Mouse (Mus musculus): ENCODE measurements around the gene Slc38a1.

- TF ChIP-seq CTCF (IDR thresholded peaks at IDR 0.05 in 2 of 3, conservative IDR thresholded peaks at IDR 0.05 in 1 of 3; ENCODE audit: control insufficient read depth in 1 of 3, insufficient read depth in 1 of 3, low read depth in 2 of 3, low read length in 3 of 3, poor library complexity in 1 of 3, severe bottlenecking in 1 of 3) = no peak
- TF ChIP-seq ZNF384 (IDR thresholded peaks at IDR 0.05; ENCODE audit: low read depth, low read length) = no peak
- TF ChIP-seq POLR2A (IDR thresholded peaks at IDR 0.05; ENCODE audit: control insufficient read depth in 1 of 2, insufficient read depth in 1 of 2, low read depth in 1 of 2, low read length in 2 of 2, poor library complexity in 1 of 2) = no peak
- TF ChIP-seq KAT2A (conservative IDR thresholded peaks at IDR 0.05; ENCODE audit: low read depth, low read length) = no peak
- no peak for TF ChIP-seq EP300 (IDR thresholded peaks at IDR 0.05; ENCODE audit: low read depth in 1 of 2, low read length in 2 of 2)
- no peak for TF ChIP-seq TBP (IDR thresholded peaks at IDR 0.05; ENCODE audit: low read depth, low read length)
- no peak for TF ChIP-seq SIN3A (IDR thresholded peaks at IDR 0.05; ENCODE audit: low read length)
- no peak for TF ChIP-seq GABPA (IDR thresholded peaks at IDR 0.05; ENCODE audit: low read depth, low read length)
- TF ChIP-seq MAX (IDR thresholded peaks at IDR 0.05; ENCODE audit: low read length) = no peak
Measured at GRCm38 (mm10) chr15:96551107-96551506, 91.6 kb downstream of the Slc38a1 start.

All from MEL (cell line).